Mouse (Mus musculus) macrophage (primary cell): ENCODE results near the gene Ncln. TPM values are rescaled to one million over a fixed set of nuclear protein-coding genes. Genes with fewer than 3 reads are reported as not detected.

Experiments
- H3K27ac ChIP-seq: fragments of 350-480 bp; formaldehyde crosslinking; 2 replicates; pipeline ENCODE4 v1.9.0; 2021
- H3K36me3 ChIP-seq: fragments of 350-480 bp; formaldehyde crosslinking; 2 replicates; pipeline ENCODE4 v1.9.0; 2021; ENCODE audit errors: inconsistent target
- H3K4me3 ChIP-seq: fragments of 350-480 bp; formaldehyde crosslinking; 2 replicates; pipeline ENCODE4 v1.9.0; 2021; ENCODE audit errors: inconsistent target
- H3K79me2 ChIP-seq: fragments of 350-480 bp; formaldehyde crosslinking; 2 replicates; pipeline ENCODE4 v1.9.0; 2021; ENCODE audit errors: inconsistent target
- WGBS: methylation state at CpG from one replicate; pipeline ENCODE4 v1.1.7; 2026; ENCODE audit warnings: inconsistent platforms; ENCODE audit not compliant: missing documents; 5-methylcytosine and 5-hydroxymethylcytosine counted together
- polyA plus RNA-seq: library from polyadenylated mRNA; stranded (reverse); fragments of 250-400 nt; gene quantifications from 3 replicates; pipeline ENCODE4 v1.2.4, GENCODE M21; 2018; ENCODE audit warnings: inconsistent platforms

Gene Ncln
- polyA plus RNA-seq, 1 experiment from 2014 or later = 77.1 TPM

- peak within 1 kb of the TSS; percentile 67 for H3K4me3 ChIP-seq
- H3K27ac ChIP-seq = peak within 1 kb of the TSS; percentile 92
- WGBS = 3% methylated on average over 9 of the region's 9 CpGs
- peaks cover 30% of the 10 kb centered on the region for H3K79me2 ChIP-seq
- no peaks in the 10 kb centered on the region for H3K36me3 ChIP-seq
These were observed 27.9 kb upstream of the Ncln start, which contains the start of gene Gna15 for GRCm38 (mm10) chr10:81524051-81524605. Gene Gna15, minus strand, starts transcription at chr10:81524225.

DNA sequence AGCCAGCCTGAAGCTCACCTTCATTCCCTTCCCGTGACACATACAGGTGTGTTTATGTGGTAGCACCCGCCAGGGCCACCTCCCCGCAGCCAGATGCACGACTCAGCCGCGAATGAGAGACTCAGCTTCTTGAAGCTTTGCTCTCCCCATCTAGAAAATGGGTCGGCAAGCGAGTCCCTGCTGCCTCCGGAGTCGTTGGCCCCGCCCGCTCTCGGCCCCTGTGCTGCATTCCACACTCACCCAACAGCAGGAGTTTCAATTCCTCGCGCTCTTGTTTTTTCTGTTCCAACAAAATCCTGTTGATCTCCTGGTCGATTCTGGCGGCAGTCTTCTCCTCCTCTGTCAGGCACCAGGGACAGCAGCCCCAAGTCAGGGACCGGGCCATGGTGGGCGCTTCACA is 27.4 kb upstream of the Ncln start:
- peak overlapping the region; percentile 67 for H3K4me3 ChIP-seq
- no peaks in the 10 kb centered on the region for H3K36me3 ChIP-seq
- peaks cover 36% of the 10 kb centered on the region for H3K79me2 ChIP-seq
- WGBS = under 1% methylated on average over 19 of the region's 19 CpGs
- H3K27ac ChIP-seq = peak overlapping the region; percentile 92

DNA sequence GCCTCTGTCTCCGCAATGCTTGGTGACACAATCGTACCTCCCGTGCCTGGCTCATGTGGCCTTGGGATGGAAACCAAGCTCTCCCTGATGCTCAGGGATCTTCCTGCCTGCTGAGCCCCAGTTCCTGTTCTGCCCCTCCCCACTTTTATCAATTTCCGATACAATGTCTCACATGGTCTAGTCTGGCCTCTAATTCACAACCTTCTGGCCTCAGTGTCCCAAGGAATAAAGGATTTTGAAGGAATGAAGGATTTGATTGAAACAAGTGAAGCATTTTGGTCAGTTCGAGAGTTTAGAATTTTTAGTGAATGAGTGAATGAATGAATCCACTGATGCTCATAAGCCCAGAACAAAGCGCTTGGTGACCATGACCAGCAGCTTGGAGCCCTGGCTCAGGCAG is 26.9 kb upstream of the Ncln start:
- Histone ChIP-seq H3K79me2 (peaks cover 40% of the 10 kb centered on the region), H3K27ac (peak overlapping the region; percentile 92), H3K4me3 (peak overlapping the region; percentile 67), H3K36me3 (no peaks in the 10 kb centered on the region)
- WGBS = 16% methylated on average over 6 of the region's 6 CpGs

DNA sequence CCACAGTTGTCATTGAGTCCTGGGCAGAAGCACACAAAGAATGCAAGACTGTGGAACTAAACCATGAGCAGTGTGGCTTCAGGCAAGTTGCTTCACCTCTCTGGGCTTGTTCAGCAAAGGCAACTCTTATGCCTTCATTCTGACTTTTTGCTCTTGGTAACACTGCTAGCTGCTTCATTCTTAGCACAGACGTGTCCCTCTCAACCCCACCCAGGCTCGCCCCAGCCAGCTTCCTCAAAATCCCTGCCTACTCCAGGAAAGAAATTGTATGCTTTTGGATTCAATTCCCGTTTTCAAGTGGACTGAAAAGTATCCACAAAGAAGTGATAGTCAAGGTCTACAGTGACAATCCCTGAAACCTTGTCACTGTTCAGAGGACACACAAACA is 23.8 kb upstream of the Ncln start:
- no peak overlapping the region for H3K4me3 ChIP-seq
- peaks cover 54% of the 10 kb centered on the region for H3K79me2 ChIP-seq
- H3K27ac ChIP-seq = peak overlapping the region; percentile 88
- no peaks in the 10 kb centered on the region for H3K36me3 ChIP-seq
- 0% methylated on average over 3 of the region's 3 CpGs for WGBS

- WGBS = 6% methylated on average over 6 of the region's 6 CpGs
- Histone ChIP-seq H3K27ac (peak overlapping the region; percentile 88), H3K79me2 (peaks cover 54% of the 10 kb centered on the region), H3K36me3 (peaks cover 4% of the 10 kb centered on the region), H3K4me3 (no peak overlapping the region)
These were observed 23.2 kb upstream of the Ncln start for GRCm38 (mm10) chr10:81519227-81519977.

DNA sequence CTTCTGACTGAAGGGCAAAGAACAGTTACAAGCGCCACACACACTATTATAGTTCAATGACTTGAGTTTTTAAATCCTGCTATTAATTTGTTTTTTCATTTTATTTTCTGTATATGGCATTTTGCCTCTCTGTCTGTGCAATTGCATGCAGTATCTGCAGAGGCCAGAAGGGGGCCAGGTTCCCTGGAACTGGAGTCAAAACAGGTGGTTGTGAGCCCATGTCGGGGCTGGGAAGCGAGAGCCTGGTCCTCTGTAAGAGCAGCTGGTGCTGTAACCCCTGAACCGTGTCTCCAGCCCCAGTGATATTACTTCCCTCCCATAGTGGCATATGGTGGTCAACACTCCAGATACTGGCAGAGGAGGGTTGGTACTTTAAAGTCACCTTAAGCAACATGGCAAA is 22.4 kb upstream of the Ncln start:
- H3K27ac ChIP-seq = no peak overlapping the region
- H3K36me3 ChIP-seq = peaks cover 13% of the 10 kb centered on the region
- 39% methylated on average over 4 of the region's 4 CpGs for WGBS
- H3K79me2 ChIP-seq = peaks cover 54% of the 10 kb centered on the region
- H3K4me3 ChIP-seq = no peak overlapping the region

GRCm38 (mm10) chr10:81517227-81517626 is 21.0 kb upstream of the Ncln start:
- H3K4me3 ChIP-seq = no peak overlapping the region
- 32% methylated on average over 8 of the region's 8 CpGs for WGBS
- H3K27ac ChIP-seq = no peak overlapping the region
- peaks cover 26% of the 10 kb centered on the region for H3K36me3 ChIP-seq
- H3K79me2 ChIP-seq = peaks cover 42% of the 10 kb centered on the region; the same call in 1 of the 2 replicates

DNA sequence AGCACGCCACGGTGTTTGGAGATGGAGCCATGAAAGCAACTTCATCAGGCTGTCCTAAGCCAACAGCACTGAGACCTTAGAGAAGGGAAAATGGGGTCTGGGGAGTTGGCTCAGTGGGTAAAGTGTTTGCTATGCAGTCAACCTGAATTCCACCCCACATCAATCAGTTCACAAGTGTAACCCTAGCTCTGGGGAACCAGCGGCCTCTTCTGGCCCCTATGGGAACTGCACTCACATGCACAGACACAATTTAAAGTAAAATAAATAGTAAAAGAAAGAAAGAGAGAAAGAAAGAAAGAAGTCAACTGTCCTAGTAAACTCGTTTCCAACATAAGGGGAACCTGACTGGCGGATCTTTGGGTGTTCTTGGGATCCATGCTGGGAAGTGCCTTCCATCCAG is 17.6 kb upstream of the Ncln start:
- WGBS = 95% methylated on average over 5 of the region's 5 CpGs
- no peak overlapping the region for H3K27ac ChIP-seq
- H3K4me3 ChIP-seq = no peak overlapping the region
- peaks cover 20% of the 10 kb centered on the region; the same call in 1 of the 2 replicates for H3K79me2 ChIP-seq
- H3K36me3 ChIP-seq = peaks cover 51% of the 10 kb centered on the region

- Histone ChIP-seq H3K4me3 (no peak overlapping the region), H3K27ac (no peak overlapping the region), H3K79me2 (no peaks in the 10 kb centered on the region; the same call in 1 of the 2 replicates), H3K36me3 (peaks cover 75% of the 10 kb centered on the region)
- WGBS = 90% methylated on average over 14 of the region's 14 CpGs
These were observed 14.1 kb upstream of the Ncln start for GRCm38 (mm10) chr10:81510246-81510810.

DNA sequence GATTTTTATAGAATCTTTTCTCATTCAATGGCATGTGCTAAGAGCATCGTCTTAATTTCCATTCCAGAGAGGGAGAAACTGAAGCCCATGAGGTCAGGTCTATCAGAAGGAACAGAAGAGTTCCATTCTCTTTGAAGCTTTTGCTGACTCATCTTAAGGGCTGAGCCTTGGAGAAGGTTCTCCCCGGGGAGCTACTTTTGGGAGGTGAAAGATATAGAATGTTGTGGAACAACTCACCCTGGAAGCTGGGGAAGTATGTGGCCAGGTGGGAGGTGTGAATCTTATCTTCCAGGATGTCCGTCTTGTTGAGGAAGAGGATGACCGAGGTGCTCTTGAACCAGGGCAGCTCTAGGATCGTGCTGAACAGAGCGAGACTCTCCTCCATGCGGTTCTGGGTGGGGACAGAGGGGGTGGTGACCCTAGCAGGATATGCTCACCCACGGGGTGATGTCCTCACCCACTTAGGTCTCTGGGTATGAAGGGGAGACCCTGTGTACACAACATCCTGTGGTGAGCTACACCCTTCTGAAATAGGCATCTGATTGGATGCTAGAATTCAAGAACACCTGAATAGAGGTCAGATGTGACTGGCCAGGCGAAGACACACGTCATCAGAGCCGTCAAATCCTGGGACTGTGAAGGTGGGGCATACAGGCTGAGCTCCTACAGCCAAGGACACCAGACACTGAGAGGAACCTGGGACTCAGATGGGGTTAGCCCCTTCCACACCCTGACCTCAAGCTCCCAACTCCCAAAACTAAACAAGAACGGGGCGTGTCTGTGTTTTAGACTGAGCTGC is 11.7 kb upstream of the Ncln start:
- Histone ChIP-seq H3K36me3 (peaks cover 61% of the 10 kb centered on the region), H3K79me2 (no peaks in the 10 kb centered on the region), H3K4me3 (no peak overlapping the region), H3K27ac (no peak overlapping the region)
- WGBS = 92% methylated on average over 13 of the region's 13 CpGs

DNA sequence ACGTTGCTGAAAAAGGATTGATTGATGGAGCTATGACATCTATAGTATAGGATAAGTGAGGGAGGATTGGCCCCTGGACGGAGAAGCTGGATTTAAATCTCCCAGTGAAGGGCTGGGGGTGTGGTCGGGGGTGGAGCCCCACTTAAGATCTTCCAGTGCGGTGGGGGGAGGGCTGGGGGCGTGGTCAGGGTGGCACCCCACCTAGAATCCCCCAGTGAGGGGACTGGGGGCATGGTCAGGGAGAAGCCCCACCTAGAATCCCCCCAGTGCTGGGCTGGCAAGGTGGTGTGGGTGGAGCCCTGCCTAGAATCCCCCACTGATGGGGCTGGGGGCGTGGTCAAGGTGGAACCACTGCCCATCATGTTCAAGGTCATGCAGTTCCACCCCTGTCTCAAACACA is 10.9 kb upstream of the Ncln start:
- no peak overlapping the region for H3K27ac ChIP-seq
- WGBS = 89% methylated on average over 6 of the region's 6 CpGs
- H3K36me3 ChIP-seq = peaks cover 53% of the 10 kb centered on the region

GRCm38 (mm10) chr10:81505016-81505664 is 8.9 kb upstream of the Ncln start:
- Histone ChIP-seq H3K4me3 (no peak overlapping the region), H3K36me3 (peaks cover 36% of the 10 kb centered on the region; the same call in 1 of the 2 replicates), H3K27ac (no peak overlapping the region), H3K79me2 (no peaks in the 10 kb centered on the region)
- WGBS = 92% methylated on average over 15 of the region's 15 CpGs

More for the DNA sequence above, 10.9 kb upstream of the Ncln start:
- Histone ChIP-seq H3K4me3 (no peak overlapping the region), H3K79me2 (no peaks in the 10 kb centered on the region)

- Histone ChIP-seq H3K36me3 (peaks cover 18% of the 10 kb centered on the region; the same call in 1 of the 2 replicates), H3K4me3 (no peak overlapping the region)
- 21% methylated on average over 33 of the region's 36 CpGs for WGBS
These were observed 6.5 kb upstream of the Ncln start for GRCm38 (mm10) chr10:81502658-81503057.

DNA sequence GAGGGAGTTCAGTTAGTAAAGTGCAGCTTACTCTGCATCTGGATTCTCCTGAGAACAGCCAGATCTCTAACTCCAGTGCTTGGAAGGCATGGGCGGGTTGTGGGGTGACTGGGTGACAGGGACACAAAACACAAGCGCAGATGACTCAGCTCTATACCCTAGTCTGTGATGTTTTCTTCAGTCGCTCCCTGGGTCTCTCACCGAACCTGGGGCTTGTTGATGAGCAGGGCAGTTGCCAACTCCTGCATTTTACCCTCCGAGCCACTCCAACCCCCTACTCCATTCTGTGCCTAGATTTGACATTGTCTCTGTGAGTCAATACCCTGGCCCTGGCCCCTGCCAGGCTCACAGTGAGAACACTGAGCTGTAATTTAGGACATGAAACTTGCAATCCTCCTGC is 5.7 kb upstream of the Ncln start:
- WGBS = 95% methylated on average over 5 of the region's 5 CpGs
- Histone ChIP-seq H3K27ac (no peak overlapping the region), H3K4me3 (no peak overlapping the region), H3K79me2 (no peaks in the 10 kb centered on the region), H3K36me3 (peaks cover 16% of the 10 kb centered on the region; the same call in 1 of the 2 replicates)

More at GRCm38 (mm10) chr10:81502658-81503057, 6.5 kb upstream of the Ncln start:
- Histone ChIP-seq H3K27ac (no peak overlapping the region), H3K79me2 (no peaks in the 10 kb centered on the region)
